Mouse (Mus musculus): ENCODE measurements at regions not wholly inside any gene's neighbourhood (a gene's known extent, or its start where the extent isn't known, plus 50 kb on each side); places are given as distances from the start of the nearest gene placed in this dataset.

DNA sequence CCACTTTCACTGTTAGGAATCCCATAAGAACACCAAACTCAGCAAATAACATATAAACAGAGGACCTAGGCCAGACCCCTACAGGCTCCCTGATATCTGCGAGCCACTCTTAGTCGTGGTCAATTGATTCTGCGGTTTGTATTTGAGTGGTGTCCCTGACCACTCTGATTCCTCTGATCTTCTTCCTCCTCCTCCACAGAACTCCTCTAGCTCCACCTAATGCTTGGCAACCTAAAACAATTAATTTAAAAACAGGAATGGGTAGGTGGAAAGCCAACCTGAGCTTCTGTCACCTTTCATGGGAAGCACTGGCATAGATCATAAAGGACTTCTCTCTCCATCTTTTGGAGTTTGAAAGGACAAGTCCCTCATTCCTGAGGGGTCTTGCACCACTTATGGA lies 1316.0 kb downstream of the Gsdmc2 start:
- DNase-seq (ENCODE audit: low read depth, low spot score): no peak
- Histone ChIP-seq H3K4me1 (ENCODE audit: control insufficient read depth in 1 of 2, insufficient read depth in 2 of 2, low read length in 2 of 2) (no peaks in the 10 kb centered on the region), H3K27me3 (ENCODE audit: control insufficient read depth in 1 of 2, insufficient read depth in 2 of 2, low read length in 2 of 2) (no peaks in the 10 kb centered on the region), H3K79me2 (ENCODE audit: control insufficient read depth, insufficient read depth, low read length, poor library complexity) (no peaks in the 10 kb centered on the region), H3K36me3 (ENCODE audit: control insufficient read depth in 1 of 2, insufficient read depth in 2 of 2, low read length in 2 of 2) (no peaks in the 10 kb centered on the region), H3K27ac (ENCODE audit: control insufficient read depth, low read depth, low read length) (no peak overlapping the region), H3K9me3 (replicated peaks; ENCODE audit: insufficient read depth, low read length) (no peaks in the 10 kb centered on the region), H3K4me3 (ENCODE audit: control insufficient read depth in 1 of 2, insufficient read depth in 1 of 2, low read depth in 2 of 2, low read length in 2 of 2) (no peak overlapping the region), H3K9ac (ENCODE audit: control insufficient read depth, low read depth, low read length, poor library complexity, severe bottlenecking) (no peak overlapping the region)
- TF ChIP-seq USF2 (IDR thresholded peaks at IDR 0.05; ENCODE audit: borderline replicate concordance in 1 of 2, insufficient read depth in 1 of 2, low read depth in 1 of 2, low read length in 2 of 2) (no peak), MAX (IDR thresholded peaks at IDR 0.05; ENCODE audit: low read length) (no peak), HCFC1 (IDR thresholded peaks at IDR 0.05; ENCODE audit: low read depth, low read length) (no peak), MEF2A (IDR thresholded peaks at IDR 0.05; ENCODE audit: extremely low read depth, insufficient replicate concordance, low read depth, low read length, poor library complexity, severe bottlenecking) (no peak), SIN3A (IDR thresholded peaks at IDR 0.05; ENCODE audit: low read length) (no peak), KAT2A (conservative IDR thresholded peaks at IDR 0.05; ENCODE audit: low read depth, low read length) (no peak)

DNA sequence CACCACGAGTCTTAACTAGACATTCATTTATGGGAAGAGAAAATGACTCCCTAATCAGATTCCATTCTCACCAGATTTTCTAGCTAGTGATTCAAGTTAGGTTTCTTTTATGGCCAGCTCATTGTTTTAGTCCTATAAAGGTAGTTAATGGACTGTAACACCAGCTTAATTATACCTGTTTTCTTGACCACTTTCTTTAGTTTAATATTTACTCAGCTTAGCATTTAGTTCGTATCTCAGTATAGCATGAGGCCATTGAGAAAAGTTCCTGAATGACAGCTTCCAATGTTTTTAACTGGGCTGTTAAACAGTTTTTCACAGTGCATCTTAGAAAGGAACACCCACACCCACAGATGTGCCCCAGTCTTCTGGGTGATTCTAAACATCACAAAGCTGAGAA lies 1320.3 kb downstream of the Gsdmc2 start:
- DNase-seq (ENCODE audit: low read depth, low spot score): no peak
- Histone ChIP-seq H3K9ac (ENCODE audit: control insufficient read depth, low read depth, low read length, poor library complexity, severe bottlenecking) (no peak overlapping the region), H3K27ac (ENCODE audit: control insufficient read depth, low read depth, low read length) (no peak overlapping the region), H3K4me1 (ENCODE audit: control insufficient read depth in 1 of 2, insufficient read depth in 2 of 2, low read length in 2 of 2) (no peaks in the 10 kb centered on the region), H3K79me2 (ENCODE audit: control insufficient read depth, insufficient read depth, low read length, poor library complexity) (no peaks in the 10 kb centered on the region), H3K9me3 (replicated peaks; ENCODE audit: insufficient read depth, low read length) (no peaks in the 10 kb centered on the region), H3K4me3 (ENCODE audit: control insufficient read depth in 1 of 2, insufficient read depth in 1 of 2, low read depth in 2 of 2, low read length in 2 of 2) (no peak overlapping the region), H3K36me3 (ENCODE audit: control insufficient read depth in 1 of 2, insufficient read depth in 2 of 2, low read length in 2 of 2) (no peaks in the 10 kb centered on the region), H3K27me3 (ENCODE audit: control insufficient read depth in 1 of 2, insufficient read depth in 2 of 2, low read length in 2 of 2) (no peaks in the 10 kb centered on the region)
- no peak for TF ChIP-seq UBTF (IDR thresholded peaks at IDR 0.05; ENCODE audit: borderline replicate concordance, insufficient read depth, low read depth, low read length)
- no peak for TF ChIP-seq ETS1 (IDR thresholded peaks at IDR 0.05; ENCODE audit: low read depth, low read length)

DNA sequence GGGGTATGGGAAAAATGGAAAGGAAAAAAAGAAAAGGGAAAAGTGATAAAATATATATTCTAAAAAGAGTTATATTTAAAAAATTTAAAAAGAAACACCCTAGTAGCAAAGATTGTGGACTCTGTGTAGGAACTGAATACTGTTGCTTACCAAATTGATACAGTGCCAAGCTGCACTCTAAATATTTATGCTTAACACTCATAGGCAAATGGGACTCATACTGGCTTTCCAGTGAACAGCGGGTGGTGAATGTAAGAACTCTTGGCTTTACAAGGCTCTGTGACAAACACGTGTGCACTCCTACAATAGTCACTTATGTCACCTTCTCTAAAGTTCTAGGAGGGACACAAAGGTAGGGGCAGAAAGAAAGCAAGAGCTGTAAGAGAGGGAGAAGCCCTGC lies 1320.8 kb downstream of the Gsdmc2 start:
- Histone ChIP-seq H3K27ac (ENCODE audit: control insufficient read depth, low read depth, low read length) (no peak overlapping the region), H3K27me3 (ENCODE audit: control insufficient read depth in 1 of 2, insufficient read depth in 2 of 2, low read length in 2 of 2) (no peaks in the 10 kb centered on the region), H3K4me1 (ENCODE audit: control insufficient read depth in 1 of 2, insufficient read depth in 2 of 2, low read length in 2 of 2) (no peaks in the 10 kb centered on the region), H3K36me3 (ENCODE audit: control insufficient read depth in 1 of 2, insufficient read depth in 2 of 2, low read length in 2 of 2) (no peaks in the 10 kb centered on the region), H3K4me3 (ENCODE audit: control insufficient read depth in 1 of 2, insufficient read depth in 1 of 2, low read depth in 2 of 2, low read length in 2 of 2) (no peak overlapping the region), H3K9me3 (replicated peaks; ENCODE audit: insufficient read depth, low read length) (no peaks in the 10 kb centered on the region), H3K9ac (ENCODE audit: control insufficient read depth, low read depth, low read length, poor library complexity, severe bottlenecking) (no peak overlapping the region), H3K79me2 (ENCODE audit: control insufficient read depth, insufficient read depth, low read length, poor library complexity) (no peaks in the 10 kb centered on the region)
- no peak for DNase-seq (ENCODE audit: low read depth, low spot score)
- TF ChIP-seq POLR2A (IDR thresholded peaks at IDR 0.05; ENCODE audit: control insufficient read depth in 1 of 2, insufficient read depth in 1 of 2, low read depth in 1 of 2, low read length in 2 of 2, poor library complexity in 1 of 2) (no peak), GABPA (IDR thresholded peaks at IDR 0.05; ENCODE audit: low read depth, low read length) (no peak), TCF12 (IDR thresholded peaks at IDR 0.05; ENCODE audit: low read depth, low read length) (no peak), USF2 (IDR thresholded peaks at IDR 0.05; ENCODE audit: borderline replicate concordance in 1 of 2, insufficient read depth in 1 of 2, low read depth in 1 of 2, low read length in 2 of 2) (no peak), NELFE (IDR thresholded peaks at IDR 0.05; ENCODE audit: low read depth, low read length) (no peak), CHD2 (IDR thresholded peaks at IDR 0.05; ENCODE audit: low read length) (no peak), JUND (IDR thresholded peaks at IDR 0.05; ENCODE audit: low read depth, low read length) (no peak), ZNF384 (IDR thresholded peaks at IDR 0.05; ENCODE audit: low read depth, low read length) (no peak), RAD21 (IDR thresholded peaks at IDR 0.05; ENCODE audit: low read depth, low read length) (no peak), POLR2AphosphoS2 (IDR thresholded peaks at IDR 0.05; ENCODE audit: low read length) (no peak), TAL1 (IDR thresholded peaks at IDR 0.05; ENCODE audit: low read length) (no peak), NRF1 (IDR thresholded peaks at IDR 0.05; ENCODE audit: insufficient read depth, low read depth, low read length, poor library complexity, severe bottlenecking) (no peak), BHLHE40 (IDR thresholded peaks at IDR 0.05; ENCODE audit: borderline replicate concordance, low read depth, low read length) (no peak), SIN3A (IDR thresholded peaks at IDR 0.05; ENCODE audit: low read length) (no peak), MXI1 (IDR thresholded peaks at IDR 0.05; ENCODE audit: low read depth, low read length) (no peak)
